Mouse (Mus musculus): ENCODE results near the gene Abcc10. TPM values are rescaled to one million over a fixed set of nuclear protein-coding genes. Genes with fewer than 3 reads are reported as not detected.

Gene Abcc10
- polyA plus RNA-seq, 1 experiment = 3.9 TPM

DNA sequence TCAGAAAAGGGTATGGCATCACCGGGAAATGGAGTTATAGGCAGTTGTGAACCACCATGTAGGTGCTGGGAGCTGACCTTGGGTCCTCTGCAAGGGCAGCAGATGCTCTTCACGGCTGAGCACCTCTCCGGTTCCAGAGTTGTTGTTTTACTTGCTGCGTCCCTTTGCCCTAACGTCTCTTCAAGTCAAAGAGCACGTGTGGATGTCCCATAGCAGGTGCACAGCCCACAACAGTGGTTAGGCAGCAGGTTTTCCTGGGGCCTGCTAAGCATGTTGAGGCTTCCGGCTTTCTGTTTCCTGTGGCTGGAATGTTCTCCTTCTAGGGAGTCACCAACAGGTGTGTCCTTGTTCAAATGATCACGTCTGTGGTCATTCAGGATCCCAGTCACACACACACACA, 44.2 kb downstream of the Abcc10 start:
- H3K9ac ChIP-seq (ENCODE audit: low read depth, poor library complexity, severe bottlenecking) = no peak overlapping the region

GRCm38 (mm10) chr17:46283140-46283539, 45.0 kb downstream of the Abcc10 start:
- 0 out of 2 replicates have a peak overlapping the region, but pooled peaks have one; percentile 9 for H3K4me3 ChIP-seq (ENCODE audit: low read depth, low read length)
- peak overlapping the region; percentile 53 for H3K27ac ChIP-seq (ENCODE audit: insufficient read depth, low read length)
- H3K36me3 ChIP-seq (ENCODE audit: control insufficient read depth, insufficient read depth, low read length, poor library complexity, severe bottlenecking) = peaks cover 21% of the 10 kb centered on the region
- H3K9me3 ChIP-seq (replicated peaks; ENCODE audit: control insufficient read depth, insufficient read depth, low read length, poor library complexity, severe bottlenecking) = no peaks in the 10 kb centered on the region
- H3K27me3 ChIP-seq (ENCODE audit: control insufficient read depth, insufficient read depth, low read length, poor library complexity, severe bottlenecking) = no peaks in the 10 kb centered on the region
- H3K4me1 ChIP-seq (ENCODE audit: control insufficient read depth, insufficient read depth, low read length) = peaks cover 16% of the 10 kb centered on the region
- peak; percentile 4 for TF ChIP-seq POLR2A (IDR thresholded peaks at IDR 0.05; ENCODE audit: insufficient read depth, low read length)
- TF ChIP-seq CTCF (IDR thresholded peaks at IDR 0.05; ENCODE audit: low read depth, low read length) = no peak
- TF ChIP-seq EP300 (IDR thresholded peaks at IDR 0.05; ENCODE audit: insufficient read depth, low read depth, low read length) = no peak
- H3K9ac ChIP-seq (ENCODE audit: low read depth, poor library complexity, severe bottlenecking) = peak overlapping the region; percentile 90

More for the DNA sequence above, 44.2 kb downstream of the Abcc10 start:
- Histone ChIP-seq H3K9me3 (replicated peaks; ENCODE audit: control insufficient read depth, insufficient read depth, low read length, poor library complexity, severe bottlenecking) (no peaks in the 10 kb centered on the region), H3K27ac (ENCODE audit: insufficient read depth, low read length) (no peak overlapping the region), H3K4me1 (ENCODE audit: control insufficient read depth, insufficient read depth, low read length) (peaks cover 18% of the 10 kb centered on the region), H3K27me3 (ENCODE audit: control insufficient read depth, insufficient read depth, low read length, poor library complexity, severe bottlenecking) (no peaks in the 10 kb centered on the region), H3K36me3 (ENCODE audit: control insufficient read depth, insufficient read depth, low read length, poor library complexity, severe bottlenecking) (peaks cover 17% of the 10 kb centered on the region), H3K4me3 (ENCODE audit: low read depth, low read length) (no peak overlapping the region)
- TF ChIP-seq EP300 (IDR thresholded peaks at IDR 0.05; ENCODE audit: insufficient read depth, low read depth, low read length) (no peak), POLR2A (IDR thresholded peaks at IDR 0.05; ENCODE audit: insufficient read depth, low read length) (no peak), CTCF (IDR thresholded peaks at IDR 0.05; ENCODE audit: low read depth, low read length) (no peak)

- Histone ChIP-seq H3K27me3 (ENCODE audit: control insufficient read depth, insufficient read depth, low read length, poor library complexity, severe bottlenecking) (no peaks in the 10 kb centered on the region), H3K9me3 (replicated peaks; ENCODE audit: control insufficient read depth, insufficient read depth, low read length, poor library complexity, severe bottlenecking) (no peaks in the 10 kb centered on the region), H3K9ac (ENCODE audit: low read depth, poor library complexity, severe bottlenecking) (peak within 1 kb of the TSS; percentile 90), H3K36me3 (ENCODE audit: control insufficient read depth, insufficient read depth, low read length, poor library complexity, severe bottlenecking) (peaks cover 22% of the 10 kb centered on the region), H3K27ac (ENCODE audit: insufficient read depth, low read length) (peak within 1 kb of the TSS; percentile 87), H3K4me3 (ENCODE audit: low read depth, low read length) (peak within 1 kb of the TSS; percentile 96), H3K4me1 (ENCODE audit: control insufficient read depth, insufficient read depth, low read length) (peaks cover 15% of the 10 kb centered on the region)
- TF ChIP-seq POLR2A (IDR thresholded peaks at IDR 0.05; ENCODE audit: insufficient read depth, low read length) (peak; percentile 11), CTCF (IDR thresholded peaks at IDR 0.05; ENCODE audit: low read depth, low read length) (no peak)
Measured at GRCm38 (mm10) chr17:46282483-46283123, 45.5 kb downstream of the Abcc10 start, which contains the start of gene Tjap1. Gene Tjap1 (minus strand): TSS chr17:46283026.

DNA sequence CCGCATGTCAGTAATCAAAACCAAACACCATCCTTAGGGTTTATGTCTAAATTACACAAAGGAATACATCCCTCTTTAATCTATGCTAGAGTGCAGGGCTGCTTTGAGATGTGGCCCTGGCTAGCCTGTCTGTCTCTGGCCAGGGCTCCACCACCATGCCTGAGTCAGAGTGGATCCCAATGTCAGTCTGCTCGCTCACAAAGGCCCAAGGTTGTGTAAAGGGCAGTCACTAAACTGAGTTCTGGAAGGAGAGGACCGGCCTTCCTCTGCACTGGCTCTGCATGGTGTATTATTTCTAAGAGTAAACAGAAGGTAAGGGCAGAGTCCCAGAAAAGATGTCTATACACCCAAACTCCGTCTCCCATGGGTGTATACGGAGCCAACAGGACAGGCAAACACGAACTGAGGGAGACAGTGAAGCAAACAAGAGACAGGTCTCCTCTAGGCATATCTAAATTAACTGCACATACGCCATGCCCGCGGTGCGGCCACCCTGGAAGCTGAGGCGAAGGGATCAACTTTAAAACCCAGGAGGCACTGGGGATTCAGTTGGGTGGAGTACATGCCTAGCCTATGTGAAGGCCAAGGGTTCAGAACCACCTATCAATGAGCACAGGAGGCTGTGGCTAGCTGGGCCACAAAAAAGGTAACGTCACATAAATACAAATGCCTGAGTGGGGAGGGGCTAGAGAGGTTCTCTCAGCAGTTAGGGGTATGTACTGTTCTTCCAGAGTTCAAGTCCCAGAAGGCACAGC, 50.0 kb downstream of the Abcc10 start:
- Histone ChIP-seq H3K9me3 (replicated peaks; ENCODE audit: control insufficient read depth, insufficient read depth, low read length, poor library complexity, severe bottlenecking) (no peaks in the 10 kb centered on the region), H3K4me1 (ENCODE audit: control insufficient read depth, insufficient read depth, low read length) (peaks cover 4% of the 10 kb centered on the region), H3K27ac (ENCODE audit: insufficient read depth, low read length) (no peak overlapping the region), H3K4me3 (ENCODE audit: low read depth, low read length) (no peak overlapping the region), H3K9ac (ENCODE audit: low read depth, poor library complexity, severe bottlenecking) (no peak overlapping the region), H3K36me3 (ENCODE audit: control insufficient read depth, insufficient read depth, low read length, poor library complexity, severe bottlenecking) (peaks cover 30% of the 10 kb centered on the region), H3K27me3 (ENCODE audit: control insufficient read depth, insufficient read depth, low read length, poor library complexity, severe bottlenecking) (no peaks in the 10 kb centered on the region)
- TF ChIP-seq POLR2A (IDR thresholded peaks at IDR 0.05; ENCODE audit: insufficient read depth, low read length) = no peak

GRCm38 (mm10) chr17:46277586-46277985, 50.6 kb downstream of the Abcc10 start:
- H3K27me3 ChIP-seq (ENCODE audit: control insufficient read depth, insufficient read depth, low read length, poor library complexity, severe bottlenecking) = no peaks in the 10 kb centered on the region
- no peak overlapping the region for H3K4me3 ChIP-seq (ENCODE audit: low read depth, low read length)
- H3K9me3 ChIP-seq (replicated peaks; ENCODE audit: control insufficient read depth, insufficient read depth, low read length, poor library complexity, severe bottlenecking) = no peaks in the 10 kb centered on the region
- no peak overlapping the region for H3K27ac ChIP-seq (ENCODE audit: insufficient read depth, low read length)
- no peak overlapping the region for H3K9ac ChIP-seq (ENCODE audit: low read depth, poor library complexity, severe bottlenecking)
- H3K4me1 ChIP-seq (ENCODE audit: control insufficient read depth, insufficient read depth, low read length) = peaks cover 4% of the 10 kb centered on the region
- peaks cover 30% of the 10 kb centered on the region for H3K36me3 ChIP-seq (ENCODE audit: control insufficient read depth, insufficient read depth, low read length, poor library complexity, severe bottlenecking)
- TF ChIP-seq POLR2A (IDR thresholded peaks at IDR 0.05; ENCODE audit: insufficient read depth, low read length) (no peak), EP300 (IDR thresholded peaks at IDR 0.05; ENCODE audit: insufficient read depth, low read depth, low read length) (no peak), CTCF (IDR thresholded peaks at IDR 0.05; ENCODE audit: low read depth, low read length) (no peak)

DNA sequence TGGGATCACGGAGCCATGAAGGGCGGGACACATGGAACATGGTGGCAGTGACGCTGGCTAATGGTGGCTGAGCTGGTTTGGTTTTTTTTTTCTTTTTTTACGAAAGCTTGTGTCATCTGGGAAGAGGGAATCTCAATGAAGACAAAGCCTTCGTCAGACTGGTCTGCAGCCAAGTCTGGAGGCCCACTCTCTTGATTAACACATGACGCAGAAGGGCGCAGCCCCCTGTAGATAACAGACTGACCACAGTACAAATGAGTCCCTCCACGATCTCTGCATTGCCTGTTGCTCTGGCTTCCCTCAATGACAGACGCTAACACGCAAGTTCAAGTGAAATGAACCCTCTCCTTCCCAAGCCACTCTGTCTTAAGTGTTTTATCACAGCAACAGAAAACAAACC, 52.6 kb downstream of the Abcc10 start:
- TF ChIP-seq POLR2A (IDR thresholded peaks at IDR 0.05; ENCODE audit: insufficient read depth, low read length) (no peak), EP300 (IDR thresholded peaks at IDR 0.05; ENCODE audit: insufficient read depth, low read depth, low read length) (no peak), CTCF (IDR thresholded peaks at IDR 0.05; ENCODE audit: low read depth, low read length) (no peak)
- H3K4me1 ChIP-seq (ENCODE audit: control insufficient read depth, insufficient read depth, low read length) = peaks cover 4% of the 10 kb centered on the region
- no peak overlapping the region for H3K27ac ChIP-seq (ENCODE audit: insufficient read depth, low read length)
- no peak overlapping the region for H3K4me3 ChIP-seq (ENCODE audit: low read depth, low read length)
- no peaks in the 10 kb centered on the region for H3K27me3 ChIP-seq (ENCODE audit: control insufficient read depth, insufficient read depth, low read length, poor library complexity, severe bottlenecking)
- H3K9me3 ChIP-seq (replicated peaks; ENCODE audit: control insufficient read depth, insufficient read depth, low read length, poor library complexity, severe bottlenecking) = no peaks in the 10 kb centered on the region
- peaks cover 37% of the 10 kb centered on the region for H3K36me3 ChIP-seq (ENCODE audit: control insufficient read depth, insufficient read depth, low read length, poor library complexity, severe bottlenecking)
- no peak overlapping the region for H3K9ac ChIP-seq (ENCODE audit: low read depth, poor library complexity, severe bottlenecking)

Measured in ES-Bruce4 (cell line).